Mouse (Mus musculus) CH12.LX (cell line): ENCODE measurements around the gene Hlx. TPM values are rescaled to one million over a fixed set of nuclear protein-coding genes. Genes with fewer than 3 reads are reported as not detected.

Experiments used
- DNase-seq: peaks from one replicate; pipeline ENCODE4 v3.0.0-alpha.2; 2013; ENCODE audit errors: extremely low read depth
- H3K27ac ChIP-seq: 2 replicates; pipeline ENCODE4 v1.5.1; 2012; ENCODE audit warnings: low read depth, mild to moderate bottlenecking, control low read depth, moderate library complexity; ENCODE audit not compliant: insufficient read depth
- H3K27me3 ChIP-seq: replicated peaks from 2 replicates; pipeline ENCODE3; 2012; ENCODE audit warnings: inconsistent platforms
- H3K36me3 ChIP-seq, 2 experiments: replicated peaks in 1 of 2; 2 replicates each; pipeline versions ENCODE3 to v1.6.1; 2012; ENCODE audit warnings: inconsistent platforms in 1 of 2, low read length in 1 of 2, mild to moderate bottlenecking in 1 of 2, mixed read lengths in 1 of 2, moderate library complexity in 1 of 2; ENCODE audit not compliant: control insufficient read depth in 1 of 2, insufficient read depth in 1 of 2
- H3K4me1 ChIP-seq, 2 experiments: 2 replicates each; pipeline ENCODE4 v1.6.1; 2012; ENCODE audit warnings: inconsistent platforms in 1 of 2, moderate library complexity in 1 of 2; ENCODE audit not compliant: insufficient read depth in 2 of 2, control insufficient read depth in 1 of 2
- H3K4me2 ChIP-seq: 2 replicates; pipeline ENCODE4 v1.6.1; 2012; ENCODE audit warnings: low read depth, mild to moderate bottlenecking, control low read depth; ENCODE audit not compliant: poor library complexity, insufficient read depth, severe bottlenecking
- H3K4me3 ChIP-seq, 3 experiments: fragments of 150-350 bp in 1 of 3; sonication (generic) in 1 of 3; replicated peaks in 1 of 3; 2 replicates each; pipeline versions ENCODE3 to v1.5.1; 2011 to 2012; ENCODE audit warnings: low read depth in 2 of 3, low read length in 2 of 3, mild to moderate bottlenecking in 2 of 3, moderate library complexity in 2 of 3, control low read depth in 1 of 3, improper control_type of control experiment in 1 of 3, inconsistent platforms in 1 of 3, mixed read lengths in 1 of 3; ENCODE audit not compliant: poor library complexity in 1 of 3
- H3K79me2 ChIP-seq: replicated peaks from 2 replicates; pipeline ENCODE4 v1.6.1; 2012; ENCODE audit warnings: mild to moderate bottlenecking, moderate library complexity; ENCODE audit not compliant: control insufficient read depth, poor library complexity, insufficient read depth, severe bottlenecking; ENCODE audit errors: extremely low read depth
- H3K9ac ChIP-seq: 2 replicates; pipeline ENCODE4 v1.6.1; 2012; ENCODE audit warnings: low read depth, mild to moderate bottlenecking, control low read depth, moderate library complexity; ENCODE audit not compliant: insufficient read depth
- H3K9me3 ChIP-seq: replicated peaks from 2 replicates; pipeline ENCODE3; 2012; ENCODE audit warnings: low read length, inconsistent platforms, mixed read lengths
- BHLHE40 ChIP-seq: IDR thresholded peaks from 2 replicates; pipeline ENCODE4 v1.6.1; 2011; ENCODE audit warnings: mild to moderate bottlenecking, low read depth, low read length, improper control_type of control experiment
- CHD1 ChIP-seq: IDR thresholded peaks from 2 replicates; pipeline ENCODE4 v1.6.1; 2012; ENCODE audit warnings: low read depth, low read length, improper control_type of control experiment, inconsistent platforms
- CHD2 ChIP-seq: IDR thresholded peaks from 2 replicates; pipeline ENCODE4 v1.6.1; 2011; ENCODE audit warnings: low read length, improper control_type of control experiment
- CTCF ChIP-seq, 2 experiments: IDR thresholded peaks in 1 of 2; conservative IDR thresholded peaks in 1 of 2; 2 replicates each; pipeline ENCODE4 v1.5.1; 2011 to 2012; ENCODE audit warnings: low read depth in 2 of 2, low read length in 2 of 2, improper control_type of control experiment in 1 of 2, inconsistent platforms in 1 of 2, mild to moderate bottlenecking in 1 of 2, moderate library complexity in 1 of 2
- E2F4 ChIP-seq: IDR thresholded peaks from 2 replicates; pipeline ENCODE4 v1.6.1; 2011; ENCODE audit warnings: low read depth, low read length, improper control_type of control experiment; ENCODE audit not compliant: insufficient replicate concordance
- ELF1 ChIP-seq: IDR thresholded peaks from 2 replicates; pipeline ENCODE4 v1.6.1; 2014; ENCODE audit warnings: low read depth, mild to moderate bottlenecking, inconsistent platforms, low read length, improper control_type of control experiment
- EP300 ChIP-seq: IDR thresholded peaks from 2 replicates; pipeline ENCODE4 v1.6.1; 2011; ENCODE audit warnings: low read length, improper control_type of control experiment
- ETS1 ChIP-seq: conservative IDR thresholded peaks from 2 replicates; pipeline ENCODE4 v1.6.1; 2012; ENCODE audit warnings: low read depth, mild to moderate bottlenecking, inconsistent platforms, low read length, improper control_type of control experiment, moderate library complexity
- HCFC1 ChIP-seq: IDR thresholded peaks from 2 replicates; pipeline ENCODE4 v1.6.1; 2012; ENCODE audit warnings: low read depth, mild to moderate bottlenecking, inconsistent platforms, low read length, improper control_type of control experiment
- JUN ChIP-seq: IDR thresholded peaks from 2 replicates; pipeline ENCODE4 v1.6.1; 2011; ENCODE audit warnings: low read depth, mild to moderate bottlenecking, low read length, improper control_type of control experiment, moderate library complexity; ENCODE audit not compliant: insufficient read depth
- JUND ChIP-seq: conservative IDR thresholded peaks from 2 replicates; pipeline ENCODE4 v1.6.1; 2011; ENCODE audit warnings: low read depth, low read length, improper control_type of control experiment
- MAZ ChIP-seq: IDR thresholded peaks from 2 replicates; pipeline ENCODE4 v1.6.1; 2012; ENCODE audit warnings: low read depth, mild to moderate bottlenecking, inconsistent platforms, low read length, improper control_type of control experiment, moderate library complexity
- MEF2A ChIP-seq: IDR thresholded peaks from 2 replicates; pipeline ENCODE4 v1.6.1; 2014; ENCODE audit warnings: low read depth, mild to moderate bottlenecking, inconsistent platforms, low read length, improper control_type of control experiment, borderline replicate concordance
- MXI1 ChIP-seq: IDR thresholded peaks from 2 replicates; pipeline ENCODE4 v1.6.1; 2011; ENCODE audit warnings: mild to moderate bottlenecking, low read depth, low read length, improper control_type of control experiment
- MYC ChIP-seq: IDR thresholded peaks from 2 replicates; pipeline ENCODE4 v1.6.1; 2011; ENCODE audit warnings: low read depth, mild to moderate bottlenecking, improper control_type of control experiment, low read length
- NELFE ChIP-seq: IDR thresholded peaks from 2 replicates; pipeline ENCODE4 v1.6.1; 2011; ENCODE audit warnings: low read depth, low read length, improper control_type of control experiment
- POLR2AphosphoS2 ChIP-seq: IDR thresholded peaks from 2 replicates; pipeline ENCODE4 v1.6.1; 2011; ENCODE audit warnings: low read depth, low read length, improper control_type of control experiment
- RCOR1 ChIP-seq: conservative IDR thresholded peaks from 2 replicates; pipeline ENCODE4 v1.6.1; 2012; ENCODE audit warnings: low read depth, mild to moderate bottlenecking, inconsistent platforms, low read length, improper control_type of control experiment
- SMC3 ChIP-seq: IDR thresholded peaks from 2 replicates; pipeline ENCODE4 v1.6.1; 2011; ENCODE audit warnings: low read depth, low read length, improper control_type of control experiment
- ZMIZ1 ChIP-seq: IDR thresholded peaks from 2 replicates; pipeline ENCODE4 v1.6.1; 2012; ENCODE audit warnings: low read depth, mild to moderate bottlenecking, inconsistent platforms, low read length, improper control_type of control experiment
- ZNF384 ChIP-seq: IDR thresholded peaks from 2 replicates; pipeline ENCODE4 v1.6.1; 2012; ENCODE audit warnings: low read depth, low read length, improper control_type of control experiment, inconsistent platforms
- dilution Hi-C: fragments of 300-500 bp; cut with MboI; formaldehyde crosslinking; loops from 2 replicates; pipeline ENCODE4 v1.14.3; 2020; ENCODE audit warnings: low sequenced_read_pairs; ENCODE audit not compliant: extremely low pct_unique_long_range_greater_than_20kb, extremely low pct_ligation_motif_present
- in situ Hi-C: fragments of 300-500 bp; cut with MboI; formaldehyde crosslinking; loops from 3 replicates; pipeline ENCODE4 v1.14.3; 2019; ENCODE audit warnings: low sequenced_read_pairs, low pct_ligation_motif_present, low pct_unique_long_range_greater_than_20kb, mixed read lengths
- polyA plus RNA-seq: library from polyadenylated mRNA; unstranded; fragments of >175 nt; gene quantifications from 2 replicates; pipeline ENCODE4 v1.2.1, GENCODE M21; 2012; ENCODE audit warnings: low read depth; ENCODE audit not compliant: insufficient read length
- total RNA-seq, 2 experiments: library from RNA; depleted of rRNA; stranded (reverse); fragments of 300-350 nt in 1 of 2; fragments of >200 nt in 1 of 2; gene quantifications; 2 replicates each; pipeline ENCODE4 v1.2.3; 2012 to 2014

The Hlx gene
- total and polyA plus RNA-seq, 3 experiments: 0.34 to 1.1 (median 0.64) TPM

DNA sequence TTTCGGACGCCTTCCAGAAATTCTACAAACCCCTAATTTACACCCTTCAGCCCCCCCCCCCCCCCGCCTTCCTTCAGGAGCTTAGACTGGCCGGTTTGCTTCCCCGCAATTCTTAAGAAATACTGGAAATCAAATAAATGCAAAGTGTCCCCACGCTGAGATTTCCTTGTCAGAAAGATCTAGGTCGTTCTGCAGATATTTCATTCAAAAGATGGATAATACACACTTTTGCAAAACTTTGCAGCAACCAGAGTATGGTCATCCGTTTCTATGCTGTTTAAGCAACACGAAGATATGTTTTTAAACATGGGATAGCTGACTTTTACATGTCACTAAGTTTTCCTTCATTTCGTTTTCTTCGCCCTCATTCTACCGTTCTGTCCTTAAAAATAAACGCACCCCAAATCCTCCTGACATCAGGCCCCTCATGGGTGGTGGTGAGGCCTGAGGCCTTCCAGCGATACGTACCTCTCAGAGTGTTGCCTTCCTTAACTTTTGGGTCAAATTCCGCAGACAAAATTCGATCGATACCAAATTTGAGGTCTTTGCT is 1.3 kb downstream of the Hlx start:
- in situ Hi-C loops: loop anchor here (10.0 kb wide), 2 partner anchors 266 to 466 kb away; no protein-coding TSS in a partner anchor
- Histone ChIP-seq H3K4me2 (peak overlapping the region; percentile 46), H3K36me3 (peaks cover 0 to 18% of the 10 kb centered on the region in 2 experiments), H3K27me3 (peaks cover 32% of the 10 kb centered on the region), H3K79me2 (no peaks in the 10 kb centered on the region), H3K9ac (no peak overlapping the region; the same call in 1 of the 2 replicates), H3K4me3 (peak overlapping the region in 2 of 3 experiments; percentile 69 to 71), H3K27ac (no peak overlapping the region), H3K4me1 (peaks cover 4 to 54% of the 10 kb centered on the region in 2 experiments; a peak in 3 of 4 replicates), H3K9me3 (no peaks in the 10 kb centered on the region)
- TF ChIP-seq POLR2AphosphoS2 (no peak), CHD1 (no peak), JUN (no peak), HCFC1 (no peak), E2F4 (no peak), MYC (no peak), ZMIZ1 (no peak), CTCF (conservative IDR thresholded peaks at IDR 0.05 in 1 of 2, IDR thresholded peaks at IDR 0.05 in 1 of 2; ENCODE audit: low read depth in 2 of 2, low read length in 2 of 2) (no peak), EP300 (no peak), ELF1 (no peak), JUND (no peak), MXI1 (no peak), BHLHE40 (no peak), CHD2 (no peak), MAZ (no peak), ZNF384 (no peak), NELFE (no peak), ETS1 (no peak), MEF2A (no peak), SMC3 (no peak)
- DNase-seq: no peak
- dilution Hi-C loops: no loop called here

DNA sequence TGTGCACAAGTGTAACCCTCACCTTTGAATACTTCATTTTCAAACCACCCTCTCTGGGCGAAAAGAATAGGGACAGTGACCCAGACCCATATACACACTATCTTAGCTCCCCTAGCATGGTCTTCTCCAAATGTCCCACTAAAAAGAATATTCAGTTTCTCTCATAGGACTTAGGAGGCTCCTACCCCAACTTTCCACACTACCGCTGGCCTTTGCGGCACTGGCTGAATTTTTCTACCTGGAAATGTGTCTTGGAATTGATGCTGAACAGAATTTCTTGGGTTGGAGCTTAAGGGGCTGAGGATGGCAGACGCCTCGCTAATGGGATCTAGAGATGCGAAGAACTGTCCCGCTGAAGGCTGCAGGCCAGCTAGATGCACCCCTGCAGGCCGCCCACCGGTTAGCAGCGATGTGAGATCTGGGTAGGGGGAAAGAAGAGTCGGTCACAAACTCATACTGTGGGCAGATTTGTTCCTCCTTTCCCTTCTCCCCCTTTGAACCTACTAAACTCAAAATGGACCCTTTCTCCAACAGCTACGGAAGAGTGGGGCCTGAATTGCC is 1.9 kb downstream of the Hlx start:
- Histone ChIP-seq H3K4me2 (no peak overlapping the region), H3K27ac (no peak overlapping the region), H3K4me1 (peaks cover 4 to 49% of the 10 kb centered on the region in 2 experiments; a peak in 3 of 4 replicates), H3K79me2 (no peaks in the 10 kb centered on the region), H3K36me3 (peaks cover 0 to 18% of the 10 kb centered on the region in 2 experiments), H3K27me3 (peaks cover 27% of the 10 kb centered on the region), H3K9me3 (no peaks in the 10 kb centered on the region), H3K9ac (no peak overlapping the region), H3K4me3 (no peak overlapping the region)
- DNase-seq: no peak
- dilution Hi-C loops: no loop called here
- TF ChIP-seq MYC (no peak), MXI1 (no peak), RCOR1 (no peak), HCFC1 (no peak)
- in situ Hi-C loops: loop anchor here (10.0 kb wide), 2 partner anchors 266 to 466 kb away; no protein-coding TSS in a partner anchor
